Mouse (Mus musculus): ENCODE measurements around the gene Mrpl24. TPM values are rescaled to one million over a fixed set of nuclear protein-coding genes. Genes with fewer than 3 reads are reported as not detected.

Gene Mrpl24
- total and polyA plus RNA-seq, 3 experiments, result 123 to 176 (median 166) TPM

- H3K4me1 ChIP-seq (ENCODE audit: control insufficient read depth in 1 of 2, insufficient read depth in 2 of 2), result peaks cover 10 to 38% of the 10 kb centered on the region in 2 experiments
- H3K36me3 ChIP-seq (replicated peaks in 1 of 2; ENCODE audit: control insufficient read depth in 1 of 2, insufficient read depth in 1 of 2, low read length in 1 of 2), result peaks cover 32 to 71% of the 10 kb centered on the region in 2 experiments
- H3K27me3 ChIP-seq (replicated peaks), result no peaks in the 10 kb centered on the region
- no peak overlapping the region for H3K4me2 ChIP-seq (ENCODE audit: insufficient read depth, low read depth, poor library complexity, severe bottlenecking)
- no peak overlapping the region for H3K4me3 ChIP-seq (replicated peaks in 1 of 3; ENCODE audit: low read depth in 2 of 3, low read length in 2 of 3, poor library complexity in 1 of 3)
- dilution Hi-C loops (cut with MboI; ENCODE audit: extremely low pct_ligation_motif_present, extremely low pct_unique_long_range_greater_than_20kb, low sequenced_read_pairs), result no loop called here
- H3K79me2 ChIP-seq (replicated peaks; ENCODE audit: control insufficient read depth, extremely low read depth, insufficient read depth, poor library complexity, severe bottlenecking), result peaks cover 46% of the 10 kb centered on the region
- DNase-seq (ENCODE audit: extremely low read depth), result no peak
- no peaks in the 10 kb centered on the region for H3K9me3 ChIP-seq (replicated peaks; ENCODE audit: low read length)
- no peak overlapping the region for H3K9ac ChIP-seq (ENCODE audit: insufficient read depth, low read depth)
- no peak overlapping the region for H3K27ac ChIP-seq (ENCODE audit: insufficient read depth, low read depth)
- in situ Hi-C loops (cut with MboI; ENCODE audit: low pct_ligation_motif_present, low pct_unique_long_range_greater_than_20kb, low sequenced_read_pairs), result no loop called here
- no peak for TF ChIP-seq NRF1 (IDR thresholded peaks at IDR 0.05; ENCODE audit: low read depth, low read length)
- TF ChIP-seq RCOR1 (conservative IDR thresholded peaks at IDR 0.05; ENCODE audit: low read depth, low read length), result no peak
- no peak for TF ChIP-seq MAX (IDR thresholded peaks at IDR 0.05; ENCODE audit: low read length)
- no peak for TF ChIP-seq HCFC1 (IDR thresholded peaks at IDR 0.05; ENCODE audit: low read depth, low read length)
- TF ChIP-seq CTCF (conservative IDR thresholded peaks at IDR 0.05 in 1 of 2, IDR thresholded peaks at IDR 0.05 in 1 of 2; ENCODE audit: low read depth in 2 of 2, low read length in 2 of 2), result no peak
- TF ChIP-seq BHLHE40 (IDR thresholded peaks at IDR 0.05; ENCODE audit: low read depth, low read length), result no peak
- TF ChIP-seq ZKSCAN1 (IDR thresholded peaks at IDR 0.05; ENCODE audit: borderline replicate concordance, low read depth, low read length), result no peak
- TF ChIP-seq MAZ (IDR thresholded peaks at IDR 0.05; ENCODE audit: low read depth, low read length), result no peak
- no peak for TF ChIP-seq CHD2 (IDR thresholded peaks at IDR 0.05; ENCODE audit: low read length)
Observed at GRCm38 (mm10) chr3:87913491-87913890, 5.8 kb upstream of the Mrpl24 start.

GRCm38 (mm10) chr3:87913891-87914290 is 5.4 kb upstream of the Mrpl24 start:
- Histone ChIP-seq H3K9me3 (replicated peaks; ENCODE audit: low read length) (no peaks in the 10 kb centered on the region), H3K79me2 (replicated peaks; ENCODE audit: control insufficient read depth, extremely low read depth, insufficient read depth, poor library complexity, severe bottlenecking) (peaks cover 42% of the 10 kb centered on the region), H3K27ac (ENCODE audit: insufficient read depth, low read depth) (no peak overlapping the region), H3K4me2 (ENCODE audit: insufficient read depth, low read depth, poor library complexity, severe bottlenecking) (no peak overlapping the region), H3K4me1 (ENCODE audit: control insufficient read depth in 1 of 2, insufficient read depth in 2 of 2) (peaks cover 8 to 36% of the 10 kb centered on the region in 2 experiments), H3K36me3 (replicated peaks in 1 of 2; ENCODE audit: control insufficient read depth in 1 of 2, insufficient read depth in 1 of 2, low read length in 1 of 2) (peaks cover 32 to 71% of the 10 kb centered on the region in 2 experiments), H3K4me3 (replicated peaks in 1 of 3; ENCODE audit: low read depth in 2 of 3, low read length in 2 of 3, poor library complexity in 1 of 3) (no peak overlapping the region), H3K9ac (ENCODE audit: insufficient read depth, low read depth) (no peak overlapping the region), H3K27me3 (replicated peaks) (no peaks in the 10 kb centered on the region)
- TF ChIP-seq MXI1 (IDR thresholded peaks at IDR 0.05; ENCODE audit: low read depth, low read length) (no peak), ZC3H11A (IDR thresholded peaks at IDR 0.05; ENCODE audit: low read depth, low read length) (no peak), GABPA (IDR thresholded peaks at IDR 0.05; ENCODE audit: insufficient replicate concordance, low read depth, low read length) (no peak), CTCF (conservative IDR thresholded peaks at IDR 0.05 in 1 of 2, IDR thresholded peaks at IDR 0.05 in 1 of 2; ENCODE audit: low read depth in 2 of 2, low read length in 2 of 2) (no peak), RAD21 (IDR thresholded peaks at IDR 0.05; ENCODE audit: low read depth, low read length) (no peak), E2F4 (IDR thresholded peaks at IDR 0.05; ENCODE audit: insufficient replicate concordance, low read depth, low read length) (no peak), MEF2A (IDR thresholded peaks at IDR 0.05; ENCODE audit: borderline replicate concordance, low read depth, low read length) (no peak), NELFE (IDR thresholded peaks at IDR 0.05; ENCODE audit: low read depth, low read length) (no peak), ETS1 (conservative IDR thresholded peaks at IDR 0.05; ENCODE audit: low read depth, low read length) (no peak), ZNF384 (IDR thresholded peaks at IDR 0.05; ENCODE audit: low read depth, low read length) (no peak), HCFC1 (IDR thresholded peaks at IDR 0.05; ENCODE audit: low read depth, low read length) (no peak)
- in situ Hi-C loops (cut with MboI; ENCODE audit: low pct_ligation_motif_present, low pct_unique_long_range_greater_than_20kb, low sequenced_read_pairs), result no loop called here
- dilution Hi-C loops (cut with MboI; ENCODE audit: extremely low pct_ligation_motif_present, extremely low pct_unique_long_range_greater_than_20kb, low sequenced_read_pairs), result no loop called here
- DNase-seq (ENCODE audit: extremely low read depth), result no peak
